Mouse (Mus musculus): ENCODE results near the gene Nudt22. TPM values are rescaled to one million over a fixed set of nuclear protein-coding genes. Genes with fewer than 3 reads are reported as not detected.

Gene Nudt22
- polyA plus RNA-seq, 1 experiment from 2014 or later, result 19.0 TPM

GRCm38 (mm10) chr19:6990712-6991111 is 5.2 kb downstream of the Nudt22 start:
- ATAC-seq (ENCODE audit: low FRiP score), result no peak
- no peak for DNase-seq (ENCODE audit: low spot score)
- WGBS, result 87% methylated on average over 6 of the region's 6 CpGs
- Histone ChIP-seq H3K9ac (no peak overlapping the region), H3K4me3 (replicated peaks; ENCODE audit: low read length) (no peak overlapping the region), H3K27me3 (ENCODE audit: control insufficient read depth, insufficient read depth, low read length) (no peaks in the 10 kb centered on the region), H3K9me3 (ENCODE audit: control insufficient read depth, low read length) (no peaks in the 10 kb centered on the region), H3K4me1 (replicated peaks; ENCODE audit: control insufficient read depth, insufficient read depth, low read length) (peaks cover 31% of the 10 kb centered on the region), H3K27ac (no peak overlapping the region), H3K36me3 (replicated peaks; ENCODE audit: control insufficient read depth, insufficient read depth) (no peaks in the 10 kb centered on the region; the same call in 1 of the 2 replicates), H3K4me2 (replicated peaks) (no peak overlapping the region)

- Histone ChIP-seq H3K36me3 (replicated peaks; ENCODE audit: control insufficient read depth, insufficient read depth) (peaks cover 12% of the 10 kb centered on the region), H3K9ac (no peak overlapping the region), H3K4me2 (replicated peaks) (no peak overlapping the region), H3K27me3 (ENCODE audit: control insufficient read depth, insufficient read depth, low read length) (no peaks in the 10 kb centered on the region), H3K4me3 (replicated peaks; ENCODE audit: low read length) (no peak overlapping the region), H3K27ac (no peak overlapping the region), H3K4me1 (replicated peaks; ENCODE audit: control insufficient read depth, insufficient read depth, low read length) (peaks cover 22% of the 10 kb centered on the region), H3K9me3 (ENCODE audit: control insufficient read depth, low read length) (no peaks in the 10 kb centered on the region)
- ATAC-seq (ENCODE audit: low FRiP score), result no peak
- 89% methylated on average over 8 of the region's 8 CpGs for WGBS
- no peak for DNase-seq (ENCODE audit: low spot score)
Measured at GRCm38 (mm10) chr19:6989251-6989650, 6.7 kb downstream of the Nudt22 start.

- Histone ChIP-seq H3K27me3 (ENCODE audit: control insufficient read depth, insufficient read depth, low read length) (no peaks in the 10 kb centered on the region), H3K9ac (peak overlapping the region; percentile 95), H3K36me3 (replicated peaks; ENCODE audit: control insufficient read depth, insufficient read depth) (peaks cover 22% of the 10 kb centered on the region), H3K27ac (peak overlapping the region; percentile 76), H3K4me1 (replicated peaks; ENCODE audit: control insufficient read depth, insufficient read depth, low read length) (peaks cover 18% of the 10 kb centered on the region), H3K9me3 (ENCODE audit: control insufficient read depth, low read length) (no peaks in the 10 kb centered on the region), H3K4me3 (replicated peaks; ENCODE audit: low read length) (peak overlapping the region; percentile 80), H3K4me2 (replicated peaks) (peak overlapping the region; percentile 94)
- 4% methylated on average over 8 of the region's 8 CpGs for WGBS
- DNase-seq (ENCODE audit: low spot score) (no peak), ATAC-seq (ENCODE audit: low FRiP score) (peak; percentile 3; the same call in 1 of the 2 replicates)
Measured at GRCm38 (mm10) chr19:6987904-6988285, 8.0 kb downstream of the Nudt22 start.

GRCm38 (mm10) chr19:6987061-6987903 is 8.6 kb downstream of the Nudt22 start, which contains the start of gene Vegfb:
Gene Vegfb (minus strand): TSS chr19:6987651.
- Histone ChIP-seq H3K27ac (peak within 1 kb of the TSS; percentile 76), H3K36me3 (replicated peaks; ENCODE audit: control insufficient read depth, insufficient read depth) (peaks cover 28% of the 10 kb centered on the region), H3K4me1 (replicated peaks; ENCODE audit: control insufficient read depth, insufficient read depth, low read length) (peaks cover 16% of the 10 kb centered on the region), H3K27me3 (ENCODE audit: control insufficient read depth, insufficient read depth, low read length) (no peaks in the 10 kb centered on the region), H3K4me3 (replicated peaks; ENCODE audit: low read length) (peak within 1 kb of the TSS; percentile 80), H3K9ac (peak within 1 kb of the TSS; percentile 95), H3K9me3 (ENCODE audit: control insufficient read depth, low read length) (no peaks in the 10 kb centered on the region), H3K4me2 (replicated peaks) (peak within 1 kb of the TSS; percentile 94)
- WGBS, result under 1% methylated on average over 69 of the region's 85 CpGs
- DNase-seq (ENCODE audit: low spot score) (no peak), ATAC-seq (ENCODE audit: low FRiP score) (peak; percentile 32)

- WGBS, result 82% methylated on average over 10 of the region's 10 CpGs
- H3K4me2 ChIP-seq (replicated peaks), result peak overlapping the region; percentile 94
- peak overlapping the region; percentile 80 for H3K4me3 ChIP-seq (replicated peaks; ENCODE audit: low read length)
- no peak for DNase-seq (ENCODE audit: low spot score)
- ATAC-seq (ENCODE audit: low FRiP score), result no peak
- H3K9ac ChIP-seq, result no peak overlapping the region; the same call in 1 of the 2 replicates
- no peaks in the 10 kb centered on the region for H3K27me3 ChIP-seq (ENCODE audit: control insufficient read depth, insufficient read depth, low read length)
- peaks cover 31% of the 10 kb centered on the region for H3K36me3 ChIP-seq (replicated peaks; ENCODE audit: control insufficient read depth, insufficient read depth)
- H3K27ac ChIP-seq, result no peak overlapping the region
- H3K9me3 ChIP-seq (ENCODE audit: control insufficient read depth, low read length), result no peaks in the 10 kb centered on the region
- peaks cover 16% of the 10 kb centered on the region for H3K4me1 ChIP-seq (replicated peaks; ENCODE audit: control insufficient read depth, insufficient read depth, low read length)
Measured at GRCm38 (mm10) chr19:6985951-6986708, 9.8 kb downstream of the Nudt22 start.

GRCm38 (mm10) chr19:6985300-6985699 is 10.6 kb downstream of the Nudt22 start:
- Histone ChIP-seq H3K9me3 (ENCODE audit: control insufficient read depth, low read length) (no peaks in the 10 kb centered on the region), H3K4me3 (replicated peaks; ENCODE audit: low read length) (no peak overlapping the region), H3K9ac (no peak overlapping the region), H3K27ac (no peak overlapping the region), H3K27me3 (ENCODE audit: control insufficient read depth, insufficient read depth, low read length) (no peaks in the 10 kb centered on the region), H3K4me1 (replicated peaks; ENCODE audit: control insufficient read depth, insufficient read depth, low read length) (peaks cover 21% of the 10 kb centered on the region), H3K36me3 (replicated peaks; ENCODE audit: control insufficient read depth, insufficient read depth) (peaks cover 31% of the 10 kb centered on the region), H3K4me2 (replicated peaks) (no peak overlapping the region)
- DNase-seq (ENCODE audit: low spot score) (no peak), ATAC-seq (ENCODE audit: low FRiP score) (no peak)
- 86% methylated on average over 19 of the region's 19 CpGs for WGBS

GRCm38 (mm10) chr19:6983621-6984020 is 12.3 kb downstream of the Nudt22 start:
- ATAC-seq (ENCODE audit: low FRiP score) (no peak), DNase-seq (ENCODE audit: low spot score) (no peak)
- Histone ChIP-seq H3K4me2 (replicated peaks) (no peak overlapping the region), H3K9me3 (ENCODE audit: control insufficient read depth, low read length) (no peaks in the 10 kb centered on the region), H3K27me3 (ENCODE audit: control insufficient read depth, insufficient read depth, low read length) (no peaks in the 10 kb centered on the region), H3K9ac (no peak overlapping the region), H3K4me3 (replicated peaks; ENCODE audit: low read length) (no peak overlapping the region), H3K36me3 (replicated peaks; ENCODE audit: control insufficient read depth, insufficient read depth) (peaks cover 33% of the 10 kb centered on the region), H3K27ac (no peak overlapping the region), H3K4me1 (replicated peaks; ENCODE audit: control insufficient read depth, insufficient read depth, low read length) (peaks cover 29% of the 10 kb centered on the region)
- WGBS, result 18% methylated on average over 5 of the region's 5 CpGs

- peaks cover 53% of the 10 kb centered on the region for H3K36me3 ChIP-seq (replicated peaks; ENCODE audit: control insufficient read depth, insufficient read depth)
- H3K4me2 ChIP-seq (replicated peaks), result no peak overlapping the region
- 92% methylated on average over 4 of the region's 4 CpGs for WGBS
- H3K4me1 ChIP-seq (replicated peaks; ENCODE audit: control insufficient read depth, insufficient read depth, low read length), result peaks cover 25% of the 10 kb centered on the region
- H3K9me3 ChIP-seq (ENCODE audit: control insufficient read depth, low read length), result no peaks in the 10 kb centered on the region
- no peak overlapping the region for H3K9ac ChIP-seq
- no peak overlapping the region for H3K4me3 ChIP-seq (replicated peaks; ENCODE audit: low read length)
- ATAC-seq (ENCODE audit: low FRiP score) (no peak), DNase-seq (ENCODE audit: low spot score) (no peak)
- no peaks in the 10 kb centered on the region for H3K27me3 ChIP-seq (ENCODE audit: control insufficient read depth, insufficient read depth, low read length)
- no peak overlapping the region for H3K27ac ChIP-seq
Measured at GRCm38 (mm10) chr19:6981465-6981864, 14.5 kb downstream of the Nudt22 start.

GRCm38 (mm10) chr19:6980381-6981093 is 15.4 kb downstream of the Nudt22 start, which contains the start of gene Fkbp2:
Gene Fkbp2 (minus strand): TSS chr19:6980501.
- Histone ChIP-seq H3K4me1 (replicated peaks; ENCODE audit: control insufficient read depth, insufficient read depth, low read length) (peaks cover 26% of the 10 kb centered on the region), H3K27ac (peak within 1 kb of the TSS; percentile 93), H3K4me2 (replicated peaks) (peak within 1 kb of the TSS; percentile 63), H3K27me3 (ENCODE audit: control insufficient read depth, insufficient read depth, low read length) (no peaks in the 10 kb centered on the region), H3K9ac (peak within 1 kb of the TSS; percentile 65), H3K4me3 (replicated peaks; ENCODE audit: low read length) (peak within 1 kb of the TSS; percentile 51), H3K9me3 (ENCODE audit: control insufficient read depth, low read length) (no peaks in the 10 kb centered on the region), H3K36me3 (replicated peaks; ENCODE audit: control insufficient read depth, insufficient read depth) (peaks cover 51% of the 10 kb centered on the region)
- ATAC-seq (ENCODE audit: low FRiP score) (peak; percentile 84), DNase-seq (ENCODE audit: low spot score) (peak; percentile 98)
- 2% methylated on average over 37 of the region's 38 CpGs for WGBS

Data from hindbrain, embryonic 14.5 days (tissue).